Mouse (Mus musculus) cerebellum, adult 8-10 months (tissue): ENCODE results near the gene Kcnj4.
A peak's percentile ranks its signal among the peaks of the same experiment; 100 is the strongest.
"Not testable (repeated sequence)": the region's sequence is repeated elsewhere in the genome, so short reads cannot be mapped to it uniquely, and the experiment has no call there.

Experiments
- DNase-seq: peaks from one replicate; pipeline ENCODE4 v3.0.0; 2022

Gene Kcnj4

GRCm38 (mm10) chr15:79511553-79512320 is 6.7 kb upstream of the Kcnj4 start:
- DNase-seq: peak; percentile 59

DNA sequence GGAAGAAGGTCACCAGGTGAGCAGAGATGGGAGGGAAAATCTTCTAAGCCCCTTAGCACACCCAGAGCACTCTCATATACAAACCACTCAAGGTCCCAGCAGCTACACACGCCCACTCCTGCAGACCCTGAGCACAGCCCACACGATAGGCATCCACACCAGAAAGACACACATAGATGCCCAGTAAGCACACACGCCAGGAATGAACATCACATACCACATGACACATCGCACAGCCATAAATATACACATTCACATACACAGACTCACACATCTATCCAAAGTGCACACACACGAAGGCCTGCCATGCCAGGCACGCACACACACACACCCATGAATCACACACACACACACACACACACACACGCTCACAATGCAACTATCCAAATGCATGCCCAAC is 5.4 kb upstream of the Kcnj4 start:
- DNase-seq: no peak

- no peak for DNase-seq
Observed at GRCm38 (mm10) chr15:79509998-79510397, 5.0 kb upstream of the Kcnj4 start.

DNA sequence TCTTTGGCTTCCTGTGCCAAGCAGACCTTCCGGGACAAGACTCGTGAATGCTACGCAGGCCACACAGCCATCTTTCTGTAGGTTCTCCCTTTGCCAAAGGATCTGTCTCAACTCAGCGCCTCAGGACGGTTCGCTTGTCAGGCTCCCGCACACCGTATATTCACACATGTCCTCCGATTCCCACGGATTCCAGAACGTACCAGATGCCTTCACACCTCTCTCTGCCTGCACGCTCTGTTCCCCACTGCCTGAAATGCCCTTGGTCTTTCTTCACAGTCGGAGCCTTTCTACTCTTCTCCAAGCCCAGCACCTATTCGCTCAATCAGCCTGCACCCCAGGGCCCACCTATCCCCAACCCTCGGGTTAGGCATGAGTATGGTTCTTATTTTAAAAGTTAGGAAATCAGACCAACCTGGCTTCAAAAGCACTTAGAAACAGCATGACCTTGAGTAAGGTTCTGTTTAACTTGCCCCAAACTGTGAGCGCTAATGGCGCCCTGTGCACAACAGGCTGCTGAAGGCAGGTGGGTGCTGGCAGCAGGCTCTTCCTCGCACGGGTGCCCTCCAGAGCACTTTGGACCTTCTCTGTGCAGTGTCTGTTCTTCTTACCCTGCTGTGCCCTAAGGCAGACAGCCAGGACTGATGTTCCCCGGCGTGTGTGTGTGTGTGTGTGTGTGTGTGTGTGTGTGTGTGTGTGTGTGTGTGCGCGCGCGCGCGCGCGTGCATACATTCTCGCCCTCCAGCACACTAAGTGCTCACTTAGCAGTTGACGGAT is 2.2 kb upstream of the Kcnj4 start:
- DNase-seq: no peak

- no peak for DNase-seq
Observed at GRCm38 (mm10) chr15:79506460-79506859, 1.4 kb upstream of the Kcnj4 start.

GRCm38 (mm10) chr15:79505616-79506283 is 709 bp upstream of the Kcnj4 start:
- DNase-seq: no peak

DNA sequence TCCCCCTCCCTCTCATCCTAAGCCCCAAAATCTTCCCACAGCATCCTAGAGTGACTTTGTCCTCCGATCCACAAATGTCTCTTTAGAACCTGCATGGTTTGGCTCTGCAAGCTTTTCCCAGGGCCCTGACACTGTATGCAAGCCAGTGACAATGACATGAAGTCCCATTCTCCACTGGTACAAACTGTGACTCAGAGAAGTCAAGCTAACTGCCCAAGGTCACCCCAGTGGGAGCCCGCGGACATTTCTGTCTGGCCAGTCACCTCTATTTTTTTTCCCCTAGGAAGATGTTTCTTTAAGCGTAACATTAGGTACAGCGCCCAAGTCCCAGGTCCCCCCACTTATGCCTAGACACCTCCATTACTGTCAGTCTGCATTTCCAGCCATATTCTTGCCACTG is 1.6 kb downstream of the Kcnj4 start:
- no peak for DNase-seq

GRCm38 (mm10) chr15:79502891-79503341 is 2.1 kb downstream of the Kcnj4 start:
- DNase-seq: no peak

DNA sequence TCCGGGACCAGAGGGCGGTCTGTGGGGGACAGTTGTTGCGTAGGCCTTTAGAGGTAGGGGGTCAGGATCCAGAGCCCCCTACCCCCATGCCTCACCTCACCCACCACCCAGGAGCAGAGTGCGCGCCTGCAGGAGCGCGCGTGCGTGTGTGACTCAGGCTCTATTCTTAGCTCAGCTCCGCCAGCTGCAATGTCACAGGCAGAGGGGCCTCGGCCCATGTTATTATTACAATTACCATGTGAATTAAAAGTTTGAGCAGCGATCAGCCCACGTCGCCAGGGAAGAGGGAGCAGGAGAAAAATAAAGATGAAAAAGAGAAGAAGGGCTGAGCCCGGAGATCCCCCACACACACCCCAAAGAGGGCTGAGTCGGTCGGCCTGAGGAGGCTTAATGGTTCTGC is 4.9 kb downstream of the Kcnj4 start:
- DNase-seq: no peak

DNA sequence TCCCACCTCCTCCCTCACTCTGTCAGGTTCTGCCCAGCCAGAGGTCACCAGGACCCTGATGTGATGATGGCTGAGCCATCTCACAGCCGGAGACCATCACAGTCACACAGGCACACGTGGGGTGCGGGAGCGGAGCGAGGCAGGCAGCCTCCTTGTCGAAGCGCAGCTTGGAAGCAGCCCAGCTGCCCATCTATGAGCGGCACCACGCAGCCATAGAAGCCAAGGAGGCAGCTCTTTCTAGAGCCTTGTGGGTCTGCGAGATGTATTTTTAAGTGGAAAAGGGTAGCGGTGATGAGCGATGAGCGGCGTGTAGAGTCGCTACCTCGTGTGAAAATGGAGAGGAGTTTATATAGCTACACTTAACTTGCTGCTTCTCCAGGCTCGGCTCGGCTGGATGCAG is 11.5 kb downstream of the Kcnj4 start:
- no peak for DNase-seq

- DNase-seq: no peak
Observed at GRCm38 (mm10) chr15:79489463-79489862, 15.6 kb downstream of the Kcnj4 start.

DNA sequence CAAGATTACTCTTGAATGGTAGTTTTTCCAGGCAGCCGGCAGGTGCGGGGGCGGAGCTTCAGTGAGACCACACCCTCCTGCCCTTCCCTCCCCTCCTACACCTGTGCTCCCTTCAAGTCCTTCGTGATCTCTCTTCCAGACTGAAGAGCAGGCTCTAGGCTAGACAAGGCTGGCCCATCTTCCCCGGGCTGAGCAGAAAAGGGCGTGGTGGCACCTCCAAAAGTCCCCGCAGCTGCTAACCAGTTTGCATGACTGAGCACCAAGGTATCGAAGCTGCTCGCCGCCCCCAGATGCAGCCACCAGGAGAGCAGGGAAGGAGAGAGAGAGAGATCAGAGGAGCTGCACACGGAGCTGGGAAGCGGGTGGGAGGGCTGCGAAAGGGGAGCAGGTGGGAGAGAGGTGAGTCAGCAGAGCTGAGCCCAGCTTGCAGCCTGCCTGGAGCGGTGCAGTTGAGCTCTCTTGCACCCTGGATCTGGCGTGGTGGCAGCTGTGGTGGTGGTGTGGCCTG is 23.8 kb downstream of the Kcnj4 start:
- no peak for DNase-seq

DNA sequence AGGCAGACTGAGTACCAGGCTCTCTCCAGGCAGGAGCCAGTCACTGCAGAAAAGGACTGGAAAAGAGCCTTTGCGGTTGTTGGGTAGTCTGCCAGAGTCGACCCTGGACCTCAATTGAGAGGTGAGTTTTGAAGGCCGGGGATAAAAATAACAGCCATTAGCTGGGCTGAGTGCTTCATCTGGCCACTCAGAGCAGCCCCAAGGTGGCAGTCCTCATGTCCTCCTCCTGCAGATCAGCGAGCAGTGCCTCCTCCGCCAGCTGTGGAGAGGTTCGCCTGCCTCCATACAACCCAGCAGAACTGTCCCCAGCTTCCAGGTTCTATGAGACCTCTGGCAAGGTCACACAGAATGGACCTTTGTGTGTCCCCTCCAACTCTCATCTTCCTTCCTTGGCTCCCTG is 27.8 kb downstream of the Kcnj4 start:
- DNase-seq: no peak

DNA sequence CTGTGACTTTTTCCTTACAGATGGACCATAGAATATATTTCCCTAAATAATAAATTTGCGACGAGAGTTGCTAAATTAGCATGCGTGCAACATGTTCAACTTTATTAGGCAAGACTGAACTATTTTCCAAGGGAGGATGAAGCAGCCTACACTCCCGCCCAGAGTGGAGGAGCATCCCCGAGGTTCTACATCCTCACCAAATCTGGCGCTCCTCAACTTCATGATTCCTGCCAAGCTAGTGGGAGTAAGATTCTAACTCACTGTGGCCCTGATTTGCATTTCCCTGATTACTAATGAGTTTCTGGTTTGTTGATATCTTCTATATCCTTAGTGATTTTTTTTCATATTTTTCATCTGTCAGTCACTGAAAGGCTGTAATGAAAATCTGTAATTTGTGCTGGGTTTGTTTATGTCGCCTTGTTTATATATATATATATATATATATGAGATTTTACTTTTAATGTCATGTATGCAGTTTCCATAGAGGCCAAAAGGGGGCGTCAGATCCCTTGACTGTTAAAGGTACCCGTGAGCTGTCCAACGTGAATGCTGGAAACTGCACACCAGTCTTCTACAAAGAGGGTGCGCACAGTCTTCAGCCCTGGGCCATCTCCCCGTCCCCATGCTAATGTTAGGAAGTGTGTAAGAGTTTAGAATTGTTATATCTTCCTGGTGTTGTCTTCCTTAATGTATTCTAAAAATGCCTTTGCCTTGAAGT is 31.2 kb downstream of the Kcnj4 start:
- no peak for DNase-seq

DNA sequence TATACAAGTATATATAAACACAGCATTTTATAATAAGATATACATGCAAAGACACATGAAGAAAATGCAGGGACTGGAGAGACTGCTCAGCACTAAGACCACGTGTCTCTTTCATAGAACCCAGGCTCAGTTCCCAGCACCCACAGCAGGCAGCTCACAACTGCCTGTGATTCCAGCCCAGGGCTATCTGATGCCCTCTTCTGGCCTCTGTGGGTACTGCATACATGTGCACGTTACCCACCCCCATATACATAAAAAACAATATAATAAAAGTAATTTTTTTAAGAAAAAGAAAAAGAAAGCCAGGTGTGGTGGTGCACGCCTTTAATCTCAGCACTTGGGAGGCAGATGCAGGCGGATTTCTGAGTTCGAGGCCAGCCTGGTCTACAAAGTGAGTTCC is 32.0 kb downstream of the Kcnj4 start:
- no peak for DNase-seq

- DNase-seq: no peak
Observed at GRCm38 (mm10) chr15:79471095-79471494, 33.9 kb downstream of the Kcnj4 start.

GRCm38 (mm10) chr15:79470583-79470982 is 34.5 kb downstream of the Kcnj4 start:
- DNase-seq: no peak

GRCm38 (mm10) chr15:79469577-79469976 is 35.5 kb downstream of the Kcnj4 start:
- DNase-seq: no peak

GRCm38 (mm10) chr15:79466601-79467286 is 38.3 kb downstream of the Kcnj4 start:
- DNase-seq: peak; percentile 80

GRCm38 (mm10) chr15:79456546-79456945 is 48.5 kb downstream of the Kcnj4 start:
- DNase-seq: no peak

GRCm38 (mm10) chr15:79456104-79456503 is 48.9 kb downstream of the Kcnj4 start:
- DNase-seq: not testable (repeated sequence)
